Mouse (Mus musculus): Measurements from ENCODE around the gene March10.

Gene March10

DNA sequence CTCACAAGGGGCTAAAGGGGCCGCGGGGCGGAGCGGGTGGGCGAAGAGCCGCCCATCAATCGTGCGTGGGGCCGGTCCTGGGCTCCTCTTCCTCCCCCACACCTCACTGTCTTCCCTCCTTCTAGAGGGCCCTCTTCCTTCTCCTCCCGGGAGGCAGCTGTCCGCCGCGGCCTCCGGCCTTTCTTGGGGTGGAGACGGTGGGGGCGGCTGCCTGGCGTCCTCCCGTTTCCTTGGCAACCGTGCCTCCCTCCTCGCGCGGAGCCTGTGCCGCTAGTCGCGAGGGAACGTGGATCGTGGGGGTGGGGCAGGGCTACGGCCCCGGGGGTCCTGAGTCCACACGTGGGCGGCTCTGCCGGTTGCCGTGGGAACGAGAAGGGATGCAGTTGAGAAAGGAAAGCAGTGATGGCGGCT, at the start of gene March10:
March10 (minus strand) TSS at position 239 of the 411 bp plus-strand sequence.
- DNase-seq = peak; percentile 44 to 45

- no peak for DNase-seq
Observed at GRCm38 (mm10) chr11:105506322-105506721, 49.8 kb upstream of the March10 start.

- no peak for DNase-seq
Observed at GRCm38 (mm10) chr11:105505038-105505437, 48.5 kb upstream of the March10 start.

DNA sequence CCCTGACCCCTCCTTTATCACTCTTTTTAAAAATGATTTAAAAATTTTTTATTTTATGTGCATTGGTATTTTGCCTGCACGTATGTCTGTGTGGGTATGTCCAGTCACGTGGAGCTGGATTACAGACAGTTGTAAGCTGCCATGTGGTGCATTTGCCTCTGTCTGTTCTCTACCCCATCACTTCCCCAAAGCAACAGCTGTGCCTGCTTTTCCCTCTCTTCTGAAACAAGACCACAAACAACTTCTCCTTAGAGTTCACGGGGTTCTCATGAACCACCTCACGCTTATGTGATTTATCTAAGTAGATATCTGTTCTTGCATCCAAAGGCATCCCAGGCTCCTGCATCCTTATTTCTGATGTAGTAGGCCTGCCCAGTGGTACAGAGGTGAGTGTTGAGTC, 45.8 kb upstream of the March10 start:
- no peak for DNase-seq

- DNase-seq = no peak
Observed at GRCm38 (mm10) chr11:105497505-105497904, 41.0 kb upstream of the March10 start.

GRCm38 (mm10) chr11:105496665-105497064, 40.1 kb upstream of the March10 start:
- DNase-seq = no peak

DNA sequence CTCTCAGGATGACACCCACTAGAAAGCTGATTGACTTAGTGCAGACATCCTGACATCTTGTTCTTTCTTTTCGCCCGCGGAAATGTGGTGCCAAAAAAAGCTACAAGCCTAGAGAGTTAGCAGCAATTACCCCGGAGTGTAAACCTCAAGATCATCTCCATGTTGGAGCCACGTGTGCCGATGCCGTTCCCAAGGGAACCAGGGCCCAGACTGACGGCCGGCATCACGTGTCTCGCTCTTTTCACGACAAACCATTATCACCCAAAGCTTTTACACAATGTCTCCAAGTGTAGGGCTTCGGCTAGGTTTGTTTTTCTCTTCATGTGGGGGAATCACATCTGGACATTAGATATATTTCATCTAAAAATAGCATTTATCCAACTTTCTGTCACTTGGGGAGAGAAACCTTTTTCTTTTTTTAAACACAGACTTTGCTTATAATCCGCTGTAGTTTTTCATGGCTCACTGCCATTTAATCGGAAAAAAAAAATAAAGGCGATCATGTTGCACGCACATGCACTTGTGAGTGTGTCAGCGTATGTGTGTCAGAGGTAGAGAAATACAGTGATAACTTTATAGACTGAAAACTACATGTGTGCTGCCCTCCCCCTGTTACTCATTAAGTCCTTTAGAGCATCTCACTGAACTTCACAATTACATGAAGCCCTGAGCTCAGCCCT, 39.2 kb upstream of the March10 start:
- DNase-seq = no peak

GRCm38 (mm10) chr11:105494786-105495369, 38.3 kb upstream of the March10 start:
- DNase-seq = no peak

GRCm38 (mm10) chr11:105492392-105492791, 35.9 kb upstream of the March10 start:
- DNase-seq = no peak

DNA sequence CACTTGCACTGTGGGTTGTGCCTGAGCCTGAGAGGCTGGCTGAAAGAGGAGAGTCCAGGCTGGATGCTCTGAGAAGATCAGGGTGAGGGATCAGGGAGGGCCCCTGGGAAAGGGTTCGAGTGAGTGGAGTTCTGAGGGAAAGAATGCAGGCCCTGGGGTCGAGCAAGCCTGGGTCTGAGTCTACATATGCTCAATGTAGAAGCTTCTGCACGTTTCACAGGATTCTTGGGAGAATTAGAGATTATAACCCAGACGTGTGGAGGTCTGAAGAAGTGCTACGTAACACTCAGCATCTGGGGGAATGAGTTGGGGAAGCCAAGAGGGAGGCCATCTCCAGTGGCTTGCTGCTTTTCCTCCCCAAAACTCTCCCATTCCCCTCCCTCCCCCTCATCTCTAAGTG, 34.4 kb upstream of the March10 start:
- no peak for DNase-seq

- DNase-seq = no peak
Observed at GRCm38 (mm10) chr11:105485412-105485811, 28.9 kb upstream of the March10 start.

DNA sequence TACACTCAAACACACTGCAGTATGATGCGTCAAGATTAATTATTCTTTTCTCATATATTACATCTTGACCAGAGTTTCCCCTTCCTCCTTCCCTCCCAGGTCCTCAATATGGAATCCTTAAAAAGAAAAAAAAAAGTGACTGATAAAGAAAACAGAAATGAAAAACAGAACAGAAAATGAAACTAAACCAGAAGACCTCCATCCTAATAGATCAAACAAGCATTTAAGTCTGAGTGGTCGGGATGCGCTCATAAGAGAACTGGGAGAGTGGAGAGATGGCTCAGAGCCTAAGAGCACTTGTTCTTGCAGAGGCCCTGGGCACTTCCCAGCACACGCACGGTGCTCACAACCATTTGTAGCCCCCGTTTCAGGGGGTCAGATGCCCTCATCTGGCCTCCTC, 28.5 kb upstream of the March10 start:
- DNase-seq = no peak

- DNase-seq = no peak
Observed at GRCm38 (mm10) chr11:105482747-105483146, 26.2 kb upstream of the March10 start.

DNA sequence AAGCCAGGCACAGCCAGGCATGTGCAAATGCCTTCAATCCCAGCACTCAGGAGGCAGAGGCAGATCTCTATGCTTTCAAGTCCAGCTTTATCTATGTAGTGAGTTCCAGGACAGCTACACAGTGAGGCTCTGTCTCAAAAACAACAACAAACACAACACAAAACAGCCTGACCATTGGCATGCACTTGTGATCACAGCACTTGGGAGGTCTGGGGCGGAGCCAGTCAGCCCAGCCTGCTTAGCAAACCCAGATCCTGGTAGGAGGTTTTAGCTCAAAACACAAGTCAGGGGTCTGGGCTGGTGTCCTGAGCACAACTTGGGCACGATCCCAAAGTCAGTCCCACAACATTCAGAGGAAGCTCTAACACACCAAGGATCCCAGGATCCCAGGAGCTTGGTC, 18.2 kb upstream of the March10 start:
- DNase-seq = no peak

DNA sequence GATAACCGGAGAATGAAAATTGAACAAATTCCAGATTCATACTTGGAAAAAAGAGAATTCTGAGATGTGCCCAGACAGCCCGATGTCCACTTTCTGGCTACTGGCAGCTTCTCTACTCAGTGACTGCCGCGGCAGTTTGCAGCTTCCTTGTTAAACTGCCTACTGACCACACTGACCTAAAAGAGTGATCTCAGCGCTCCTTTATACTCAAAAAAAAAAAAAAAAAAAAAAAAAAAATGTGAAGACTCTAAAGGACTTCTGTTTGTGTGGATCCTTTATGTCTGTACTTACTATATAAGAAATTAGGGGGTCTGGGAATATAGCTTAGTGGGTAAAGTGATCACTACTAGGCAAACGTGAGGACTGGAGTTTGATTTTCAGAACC, 17.8 kb upstream of the March10 start:
- DNase-seq = no peak

- no peak for DNase-seq
Observed at GRCm38 (mm10) chr11:105473716-105474351, 17.3 kb upstream of the March10 start.

DNA sequence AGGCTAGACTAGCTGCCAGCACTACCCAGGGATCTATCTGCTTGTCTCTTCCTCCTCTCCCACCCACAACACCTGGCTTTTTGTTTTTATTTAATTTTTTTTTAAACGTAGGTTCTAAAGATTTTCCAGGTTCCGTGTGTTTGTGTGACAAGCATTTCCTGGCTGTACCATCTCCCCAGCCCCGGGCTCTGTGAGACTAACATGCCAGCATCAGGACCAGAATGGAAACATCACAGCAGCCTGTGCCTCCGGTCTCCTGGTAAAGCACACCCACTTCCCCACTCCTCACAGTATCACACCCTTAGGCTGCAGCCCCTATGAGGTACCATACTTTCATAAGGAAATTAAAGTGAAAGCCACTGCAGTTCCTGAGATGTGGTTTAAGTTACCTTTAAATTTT, 16.1 kb upstream of the March10 start:
- no peak for DNase-seq

DNA sequence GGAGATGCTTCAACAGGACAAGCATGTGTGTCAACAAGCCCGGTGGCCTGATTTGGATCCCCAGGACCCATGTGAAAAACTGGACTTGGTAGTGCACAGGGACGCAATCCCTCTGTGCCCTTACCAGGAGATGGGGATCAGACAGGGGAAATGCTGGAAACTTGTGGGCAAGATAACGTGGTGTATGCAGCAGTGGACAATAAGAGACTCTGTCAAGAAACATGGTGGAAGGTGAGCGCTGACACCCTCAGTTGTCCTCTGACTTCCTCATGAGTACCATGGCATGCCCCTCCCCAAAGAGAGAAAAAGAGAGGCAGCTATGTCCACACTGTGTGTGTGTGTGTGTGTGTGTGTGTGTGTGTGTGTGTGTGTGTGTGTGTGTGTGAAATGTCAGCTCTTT, 14.4 kb upstream of the March10 start:
- DNase-seq = no peak

DNA sequence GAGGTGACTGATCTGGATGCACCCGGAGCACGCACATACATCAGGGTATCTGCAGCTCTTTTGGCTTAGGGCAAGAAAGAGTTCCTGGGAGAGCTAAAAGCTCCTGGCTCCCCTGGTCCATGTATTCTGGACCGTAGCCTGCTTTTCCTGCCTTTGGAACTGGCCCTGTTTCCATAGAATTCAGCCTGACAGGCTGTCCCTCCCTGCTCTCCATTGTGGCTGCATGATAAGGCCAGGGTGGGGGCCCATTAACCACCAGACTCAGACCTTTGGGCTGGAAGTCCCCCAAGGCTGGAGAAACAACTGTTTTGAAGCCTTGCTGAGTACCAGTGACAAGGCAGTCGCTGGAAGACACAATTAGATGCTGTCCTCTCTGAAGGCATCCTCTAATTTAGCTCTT, 13.0 kb upstream of the March10 start:
- DNase-seq = no peak

GRCm38 (mm10) chr11:105469091-105469507, 12.6 kb upstream of the March10 start:
- DNase-seq = no peak

- DNase-seq = no peak
Observed at GRCm38 (mm10) chr11:105468436-105468835, 11.9 kb upstream of the March10 start.

DNA sequence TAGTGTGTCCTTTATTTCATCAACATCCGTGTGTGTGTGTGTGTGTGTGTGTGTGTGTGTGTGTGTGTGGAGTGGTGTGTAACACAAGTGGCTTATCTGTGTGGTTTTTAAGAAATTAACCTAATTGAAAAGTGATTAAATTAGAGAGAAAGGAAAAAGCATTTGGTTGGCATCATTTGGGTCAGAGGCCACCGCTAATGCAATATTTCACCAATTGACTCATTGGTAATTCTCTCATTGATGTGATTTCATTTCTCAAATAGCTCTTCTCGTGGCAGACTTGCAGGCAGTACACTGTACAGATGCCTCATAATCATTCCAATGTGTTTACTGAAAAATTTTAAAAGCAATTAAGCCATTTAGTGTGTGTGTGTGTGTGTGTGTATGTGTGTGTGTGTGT, 11.3 kb upstream of the March10 start:
- DNase-seq = no peak

DNA sequence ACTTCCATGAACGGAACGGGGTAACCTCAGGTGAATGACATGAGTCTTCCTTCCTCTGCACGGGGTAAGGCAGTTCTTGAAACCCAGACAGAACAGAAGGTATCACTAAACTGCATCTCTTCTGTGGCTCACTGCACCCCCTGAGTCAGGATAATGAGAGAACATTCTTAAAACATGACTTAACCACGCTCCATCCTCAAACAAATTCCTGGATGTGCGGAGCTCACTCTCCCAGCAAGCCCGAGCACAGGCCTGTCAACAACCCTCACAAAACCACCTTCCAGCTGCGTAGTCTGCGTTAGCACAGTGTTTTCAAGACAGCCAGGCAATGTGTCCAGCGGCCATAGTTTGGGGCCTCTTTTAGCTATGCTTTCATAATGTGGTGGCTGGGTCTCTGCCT, 10.7 kb upstream of the March10 start:
- no peak for DNase-seq

DNA sequence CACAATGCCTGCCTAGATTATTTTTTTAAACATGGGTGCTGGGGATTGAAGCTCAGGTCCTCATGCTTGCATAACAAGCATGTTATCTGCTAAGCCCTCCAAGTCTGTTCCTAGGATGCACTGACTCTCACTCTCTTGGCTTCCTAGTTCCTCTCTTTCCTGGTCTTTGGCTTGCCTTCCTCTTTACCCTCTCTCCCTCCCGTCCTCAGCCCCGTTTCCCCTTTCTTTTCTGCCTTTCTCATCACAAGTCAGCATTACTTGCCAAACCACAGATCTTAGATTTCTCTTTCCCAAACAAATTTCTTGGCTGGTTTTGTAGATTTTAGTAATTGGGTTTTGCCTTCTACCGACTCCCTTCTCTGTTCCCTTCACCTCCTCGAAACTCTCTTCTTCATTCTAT, 10.2 kb upstream of the March10 start:
- no peak for DNase-seq

All from cerebellum, postnatal 36 days (tissue).